Mouse (Mus musculus) midbrain, embryonic 12.5 days (tissue): ENCODE results near the gene Pramef20. TPM values are rescaled to one million over a fixed set of nuclear protein-coding genes. Genes with fewer than 3 reads are reported as not detected.

Experiments used
- polyA plus RNA-seq: library from polyadenylated mRNA; unstranded; fragments of >200 nt; fragmentation: Nextera tagmentation; extraction: Ambion mirVana; gene quantifications from 2 replicates; pipeline ENCODE4 v1.2.1, GENCODE M21; 2016

Gene Pramef20
- polyA plus RNA-seq, 1 experiment from 2014 or later = not detected

Other genes with a start within 250 kb of the Pramef20 start
- gene Oog3, start 215.3 kb downstream of the Pramef20 start, polyA plus RNA-seq = not detected in 2 replicates
- not detected in 2 replicates for gene Oog2, start 187.2 kb downstream of the Pramef20 start, polyA plus RNA-seq
- gene C87977, start 164.6 kb downstream of the Pramef20 start, polyA plus RNA-seq = not detected in 2 replicates
- not detected in 2 replicates for gene Pramel5, start 97.4 kb downstream of the Pramef20 start, polyA plus RNA-seq
- gene Gm13128, start 47.7 kb downstream of the Pramef20 start, polyA plus RNA-seq = not detected in 2 replicates
- gene Gm13119, start 20.0 kb downstream of the Pramef20 start, polyA plus RNA-seq = not detected in 2 replicates
- gene Pramef12, start 30.5 kb upstream of the Pramef20 start, polyA plus RNA-seq = not detected in 2 replicates
- gene 1700012P22Rik, start 60.8 kb upstream of the Pramef20 start, polyA plus RNA-seq = not detected in 2 replicates
- gene Gm9944, start 75.4 kb upstream of the Pramef20 start, polyA plus RNA-seq = not detected in 2 replicates
- not detected in 2 replicates for gene Aadacl3, start 85.8 kb upstream of the Pramef20 start, polyA plus RNA-seq
- not detected in 2 replicates for gene 9430007A20Rik, start 141.9 kb upstream of the Pramef20 start, polyA plus RNA-seq
- not detected in 2 replicates for gene Gm13124, start 187.2 kb upstream of the Pramef20 start, polyA plus RNA-seq
- gene Aadacl4, start 235.8 kb upstream of the Pramef20 start, polyA plus RNA-seq = not detected in 2 replicates